Mouse (Mus musculus) embryonic facial prominence, embryonic 14.5 days (tissue): ENCODE data around the gene Zfp652. TPM values are rescaled to one million over a fixed set of nuclear protein-coding genes. Genes with fewer than 3 reads are reported as not detected.

Experiments
- ATAC-seq: fragments of 200-750 bp; cut with Nextera tagmentation; 2 replicates; pipeline ENCODE4 v1.8.0; 2017; ENCODE audit warnings: low read depth, moderate number of reproducible peaks, moderate TSS enrichment
- DNase-seq: peaks from one replicate; pipeline ENCODE4 v3.0.0-alpha.2; 2015; ENCODE audit warnings: low spot score
- H3K27ac ChIP-seq: fragments of 300-500 bp; sonication (generic); replicated peaks from 2 replicates; pipeline ENCODE4 v1.5.1; 2014; ENCODE audit warnings: low read depth, mild to moderate bottlenecking, low read length, moderate library complexity
- H3K27me3 ChIP-seq: fragments of 300-500 bp; sonication (generic); replicated peaks from 2 replicates; pipeline ENCODE4 v1.6.1; 2014; ENCODE audit warnings: low read length; ENCODE audit not compliant: control insufficient read depth, insufficient read depth
- H3K36me3 ChIP-seq: fragments of 300-500 bp; sonication (generic); 2 replicates; pipeline ENCODE4 v1.6.1; 2014; ENCODE audit warnings: low read length, mixed read lengths; ENCODE audit not compliant: control insufficient read depth, insufficient read depth
- H3K4me1 ChIP-seq: fragments of 300-500 bp; sonication (generic); 2 replicates; pipeline ENCODE4 v1.6.1; 2014; ENCODE audit warnings: antibody characterized with exemption, low read length; ENCODE audit not compliant: control insufficient read depth, insufficient read depth
- H3K4me2 ChIP-seq: fragments of 300-500 bp; sonication (generic); 2 replicates; pipeline ENCODE4 v1.6.1; 2014; ENCODE audit warnings: low read depth, mild to moderate bottlenecking, low read length, moderate library complexity, mixed read lengths
- H3K4me3 ChIP-seq: fragments of 300-500 bp; sonication (generic); 2 replicates; pipeline ENCODE4 v1.5.1; 2014; ENCODE audit warnings: low read depth, mild to moderate bottlenecking, low read length
- H3K9ac ChIP-seq: fragments of 300-500 bp; sonication (generic); 2 replicates; pipeline ENCODE4 v1.6.1; 2014; ENCODE audit warnings: low read depth, mild to moderate bottlenecking, low read length, moderate library complexity, mixed read lengths
- H3K9me3 ChIP-seq: fragments of 300-500 bp; sonication (generic); 2 replicates; pipeline ENCODE4 v1.6.1; 2016; ENCODE audit warnings: low read length; ENCODE audit not compliant: control insufficient read depth
- WGBS: fragments of 180-500 bp; shearing (Covaris S2); extraction: QIAGEN DNeasy Blood & Tissue Kit; methylation state at CpG from one replicate; pipeline ENCODE4 v1.1.7; 2014; 5-methylcytosine and 5-hydroxymethylcytosine counted together
- polyA plus RNA-seq: library from polyadenylated mRNA; unstranded; fragments of >200 nt; fragmentation: Nextera tagmentation; extraction: Ambion mirVana; gene quantifications from 2 replicates; pipeline ENCODE4 v1.2.1, GENCODE M21; 2014

The Zfp652 gene
- polyA plus RNA-seq, 1 experiment from 2014 or later: 11.5 TPM

DNA sequence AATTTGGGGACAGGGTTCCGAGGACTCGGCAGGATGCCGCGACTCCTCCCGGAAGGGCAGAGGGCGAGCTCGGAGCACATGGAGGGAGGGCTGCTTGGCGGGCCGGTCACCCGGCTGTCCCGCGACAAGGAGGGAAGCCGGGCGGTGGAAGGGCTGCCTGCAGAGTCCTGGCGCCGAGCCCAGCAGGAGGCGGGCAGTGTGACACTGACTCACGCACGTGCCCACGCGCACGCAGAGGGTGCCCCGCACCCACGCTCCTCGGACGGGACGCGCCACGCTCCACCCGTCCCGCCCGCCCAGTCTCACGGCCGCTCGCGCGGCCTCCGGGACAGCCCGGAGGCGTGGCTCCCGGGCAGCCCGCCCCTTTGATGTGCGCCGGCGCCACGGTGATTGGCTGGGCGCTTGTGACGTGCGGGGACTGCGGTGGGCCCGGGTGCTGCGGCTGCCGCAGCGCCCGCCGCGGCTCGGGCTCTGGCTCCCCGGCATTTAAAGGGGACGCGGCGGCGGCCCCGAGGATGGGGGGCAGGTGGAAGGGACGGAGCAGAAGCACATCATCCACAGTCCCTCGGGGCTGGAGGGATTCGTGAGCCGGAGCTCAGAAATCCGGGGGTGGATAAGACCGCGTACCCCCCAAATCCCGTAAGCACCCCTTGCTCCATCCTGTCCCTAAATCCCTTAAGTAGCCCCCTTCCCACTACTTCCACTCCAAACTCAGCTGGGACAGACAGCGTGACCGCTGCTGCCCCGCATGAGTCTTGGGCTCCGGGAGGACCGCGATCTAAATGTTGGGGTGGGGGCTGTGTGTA, 111.8 kb downstream of the Zfp652 start, which contains the start of gene Phospho1:
TSS of gene Phospho1 (plus strand) at position 429 of the 806 bp plus-strand sequence.
- H3K27me3 ChIP-seq: peaks cover 45% of the 10 kb centered on the region
- H3K4me3 ChIP-seq: peak within 1 kb of the TSS; percentile 50
- 0% methylated on average over 37 of the region's 78 CpGs for WGBS
- no peaks in the 10 kb centered on the region for H3K9me3 ChIP-seq
- DNase-seq (peak; percentile 95), ATAC-seq (peak; percentile 97)
- H3K36me3 ChIP-seq: no peaks in the 10 kb centered on the region
- peak within 1 kb of the TSS; percentile 99 for H3K4me2 ChIP-seq
- peak within 1 kb of the TSS; percentile 62 for H3K9ac ChIP-seq
- 0 out of 2 replicates have a peak within 1 kb of the TSS, but pooled peaks have one; percentile 28 for H3K27ac ChIP-seq
- H3K4me1 ChIP-seq: peaks cover 5% of the 10 kb centered on the region

DNA sequence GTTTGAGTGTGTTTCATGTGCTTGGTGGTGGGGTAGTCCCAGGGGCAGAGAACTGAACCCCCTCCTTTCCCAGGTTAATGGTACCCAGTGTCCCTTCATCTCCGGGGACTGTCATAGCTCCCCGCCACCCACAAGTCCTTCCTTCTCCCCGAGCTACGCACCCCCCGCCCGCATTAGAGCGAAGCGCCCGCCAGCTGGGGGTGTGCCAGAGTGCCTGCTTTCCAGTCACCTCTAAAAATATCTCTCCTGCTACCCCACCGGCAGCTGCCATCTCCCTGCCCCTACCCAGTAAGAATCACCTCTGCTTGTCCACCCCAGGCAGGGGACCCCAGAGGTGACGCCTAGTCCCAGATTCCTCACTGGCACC, 112.4 kb downstream of the Zfp652 start:
- DNase-seq (no peak), ATAC-seq (no peak)
- Histone ChIP-seq H3K27me3 (peaks cover 51% of the 10 kb centered on the region), H3K4me1 (peaks cover 5% of the 10 kb centered on the region), H3K36me3 (no peaks in the 10 kb centered on the region), H3K4me2 (peak overlapping the region; percentile 99), H3K27ac (0 out of 2 replicates have a peak overlapping the region, but pooled peaks have one; percentile 28), H3K4me3 (peak overlapping the region; percentile 50), H3K9ac (peak overlapping the region; percentile 62), H3K9me3 (no peaks in the 10 kb centered on the region)
- 3% methylated on average over 11 of the region's 11 CpGs for WGBS

DNA sequence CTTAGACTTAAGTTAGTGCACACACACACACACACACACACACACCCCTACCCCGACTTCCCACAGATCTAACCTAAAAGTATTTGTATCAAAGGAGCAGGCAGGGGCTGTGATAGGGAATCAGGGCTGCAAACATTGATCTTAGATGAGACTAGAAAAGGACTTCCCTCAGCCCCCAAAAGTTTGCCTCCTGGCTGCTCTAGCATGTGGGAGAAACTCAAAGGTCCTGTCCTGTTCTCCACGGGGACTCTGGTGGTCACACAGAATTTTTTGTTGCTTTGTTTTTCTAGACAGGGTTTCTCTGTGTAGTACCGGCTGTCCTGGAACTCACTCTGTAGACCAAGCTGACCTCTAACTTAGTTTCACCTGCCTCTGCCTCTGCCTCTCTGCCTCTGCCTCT, 113.2 kb downstream of the Zfp652 start:
- Histone ChIP-seq H3K4me2 (no peak overlapping the region), H3K27ac (0 out of 2 replicates have a peak overlapping the region, but pooled peaks have one; percentile 2), H3K36me3 (no peaks in the 10 kb centered on the region), H3K9me3 (no peaks in the 10 kb centered on the region), H3K4me3 (peak overlapping the region; percentile 50), H3K9ac (no peak overlapping the region), H3K27me3 (peaks cover 59% of the 10 kb centered on the region), H3K4me1 (peaks cover 6% of the 10 kb centered on the region)
- no peak for ATAC-seq
- WGBS: 29% methylated on average over 3 of the region's 3 CpGs
- no peak for DNase-seq

DNA sequence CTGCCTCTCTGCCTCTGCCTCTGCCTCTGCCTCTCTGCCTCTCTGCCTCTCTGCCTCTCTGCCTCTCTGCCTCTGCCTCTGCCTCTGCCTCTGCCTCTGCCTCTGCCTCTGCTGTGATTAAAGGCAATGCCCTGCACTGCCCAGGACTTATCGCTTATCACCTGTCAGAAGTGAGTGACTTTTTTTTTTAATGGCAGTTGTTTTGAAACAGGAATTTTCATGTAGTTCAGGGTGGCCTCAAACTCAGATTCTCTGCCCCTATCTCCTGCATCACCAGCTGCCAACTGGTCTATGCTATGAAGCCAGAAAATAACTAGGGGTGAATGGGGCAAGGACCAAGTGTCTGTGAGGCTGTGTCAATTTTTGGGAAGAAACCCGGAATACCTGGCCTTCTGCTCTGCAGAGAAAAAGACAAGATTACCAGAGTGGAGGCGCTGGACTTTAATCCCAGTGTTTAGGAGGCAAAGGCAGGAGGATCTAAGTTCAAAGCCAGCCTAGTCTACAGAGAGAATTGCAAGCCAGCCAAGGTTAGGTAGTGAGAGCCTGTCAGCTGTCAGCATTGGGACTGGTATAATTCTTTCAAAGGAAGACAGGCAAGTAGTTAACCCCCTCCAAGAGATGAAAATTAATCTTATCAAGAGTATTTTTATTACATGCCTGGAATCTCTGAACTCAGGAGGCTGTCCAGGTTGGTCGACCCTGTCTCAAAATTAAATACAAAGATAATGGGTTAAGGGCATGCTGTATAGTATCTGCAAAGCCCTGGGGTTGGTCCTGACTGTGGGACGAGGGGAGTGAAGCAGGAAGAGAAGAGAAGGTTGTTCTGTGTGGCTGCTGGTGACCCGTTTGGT, 114.1 kb downstream of the Zfp652 start:
- Histone ChIP-seq H3K27ac (no peak overlapping the region), H3K4me2 (0 out of 2 replicates have a peak overlapping the region, but pooled peaks have one; percentile 4), H3K4me3 (0 out of 2 replicates have a peak overlapping the region, but pooled peaks have one; percentile 5), H3K27me3 (peaks cover 68% of the 10 kb centered on the region), H3K4me1 (peaks cover 10% of the 10 kb centered on the region), H3K36me3 (no peaks in the 10 kb centered on the region), H3K9me3 (no peaks in the 10 kb centered on the region), H3K9ac (no peak overlapping the region)
- DNase-seq: no peak
- WGBS: 51% methylated on average over 6 of the region's 6 CpGs
- no peak for ATAC-seq

DNA sequence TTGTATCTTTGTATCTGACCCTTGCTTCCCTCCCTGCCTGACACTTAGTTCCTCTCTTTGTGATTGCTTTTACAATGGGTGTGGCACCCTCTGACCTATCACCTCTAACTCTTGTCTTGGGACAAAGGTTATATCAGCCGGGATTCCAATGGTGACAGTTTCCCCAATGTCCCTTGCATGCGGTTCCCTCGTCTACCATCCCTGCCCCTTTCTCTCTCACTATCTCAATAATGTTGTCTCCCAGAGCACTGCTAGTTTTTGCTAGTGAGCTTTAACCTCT, 114.6 kb downstream of the Zfp652 start:
- no peaks in the 10 kb centered on the region for H3K9me3 ChIP-seq
- 24% methylated on average over 3 of the region's 3 CpGs for WGBS
- 0 out of 2 replicates have a peak overlapping the region, but pooled peaks have one; percentile 4 for H3K4me2 ChIP-seq
- peaks cover 74% of the 10 kb centered on the region for H3K27me3 ChIP-seq
- H3K27ac ChIP-seq: no peak overlapping the region
- H3K4me3 ChIP-seq: 0 out of 2 replicates have a peak overlapping the region, but pooled peaks have one; percentile 5
- DNase-seq (no peak), ATAC-seq (no peak)
- peaks cover 10% of the 10 kb centered on the region for H3K4me1 ChIP-seq
- no peaks in the 10 kb centered on the region for H3K36me3 ChIP-seq
- no peak overlapping the region for H3K9ac ChIP-seq

DNA sequence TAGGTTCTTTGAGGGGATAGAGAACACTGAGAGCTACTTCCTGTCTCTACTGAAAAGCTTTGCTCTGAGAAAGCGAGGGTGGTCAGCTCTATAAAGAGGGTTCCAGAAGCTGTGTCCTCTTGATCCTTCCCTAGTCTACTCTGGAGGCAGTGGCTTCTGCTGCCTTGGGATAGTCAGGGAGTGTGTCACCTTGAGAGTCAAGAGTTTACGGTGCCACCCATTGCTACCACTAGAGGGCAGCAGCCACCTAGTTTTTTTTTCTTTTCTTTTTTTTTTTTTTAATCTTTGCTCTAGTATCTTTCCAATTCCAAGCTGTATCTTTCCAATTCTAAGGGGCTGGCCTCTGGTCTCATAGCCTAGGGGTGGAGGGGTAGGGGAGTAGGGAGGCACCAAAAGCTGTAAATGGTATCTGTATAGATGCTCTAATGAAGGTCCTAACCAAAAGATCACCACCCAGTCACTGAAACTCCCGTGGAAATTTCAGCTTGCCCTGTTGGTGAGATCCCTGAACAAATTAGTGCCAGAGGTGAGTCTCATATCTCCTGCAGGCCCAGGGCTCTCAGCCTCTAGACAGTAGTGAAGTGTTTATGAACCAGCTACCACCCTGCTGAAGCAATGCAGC, 115.1 kb downstream of the Zfp652 start:
- WGBS: 18% methylated on average over 3 of the region's 3 CpGs
- Histone ChIP-seq H3K27ac (no peak overlapping the region), H3K27me3 (peaks cover 78% of the 10 kb centered on the region), H3K9me3 (no peaks in the 10 kb centered on the region), H3K36me3 (no peaks in the 10 kb centered on the region), H3K4me2 (0 out of 2 replicates have a peak overlapping the region, but pooled peaks have one; percentile 4), H3K4me3 (no peak overlapping the region), H3K9ac (no peak overlapping the region), H3K4me1 (peaks cover 10% of the 10 kb centered on the region)
- ATAC-seq: no peak
- DNase-seq: no peak

DNA sequence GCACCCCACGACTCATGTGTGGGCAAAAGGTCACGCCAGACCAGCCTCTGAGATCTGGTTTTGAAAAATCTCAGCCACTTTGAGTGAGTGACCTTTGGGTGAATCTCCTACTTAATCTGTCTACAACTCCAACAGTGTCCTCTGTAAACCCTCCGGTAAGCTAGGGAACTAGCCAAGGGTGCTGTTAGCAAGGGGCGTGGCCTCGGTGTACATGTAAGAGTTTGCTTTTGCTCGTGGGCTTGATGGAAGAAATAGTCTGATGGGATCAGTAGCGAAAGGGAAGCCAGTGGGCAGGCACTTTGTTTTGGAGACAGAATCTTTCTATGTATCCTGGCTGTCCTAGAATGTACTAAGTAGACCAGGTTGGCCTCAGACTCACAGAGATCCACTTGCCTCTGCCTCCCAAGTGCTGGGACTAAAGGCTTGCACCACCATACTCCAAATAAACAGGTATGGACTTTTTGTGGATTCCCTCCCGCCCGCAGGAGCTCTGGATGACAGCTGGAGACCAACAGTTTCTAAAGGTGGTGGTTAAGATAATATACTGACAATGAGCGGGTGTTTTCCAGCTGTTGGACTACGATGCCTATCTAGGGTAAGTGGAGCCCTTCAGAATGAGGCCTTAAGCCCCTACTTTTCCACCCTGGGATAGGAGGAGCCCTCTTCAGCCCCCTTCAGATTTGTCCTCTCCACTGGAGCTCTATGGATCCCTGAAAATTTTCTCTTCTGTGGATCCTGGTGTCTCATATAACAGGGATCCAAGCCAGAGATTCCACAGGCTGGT, 115.9 kb downstream of the Zfp652 start:
- ATAC-seq (no peak), DNase-seq (no peak)
- no peak overlapping the region for H3K9ac ChIP-seq
- H3K4me2 ChIP-seq: no peak overlapping the region
- H3K27ac ChIP-seq: no peak overlapping the region
- 70% methylated on average over 11 of the region's 11 CpGs for WGBS
- peaks cover 83% of the 10 kb centered on the region for H3K27me3 ChIP-seq
- no peaks in the 10 kb centered on the region for H3K36me3 ChIP-seq
- H3K4me1 ChIP-seq: peaks cover 10% of the 10 kb centered on the region
- H3K9me3 ChIP-seq: no peaks in the 10 kb centered on the region
- H3K4me3 ChIP-seq: no peak overlapping the region
